Mouse (Mus musculus) A20 (cell line): Measurements from ENCODE around the gene Tex2.
"Not testable (repeated sequence)": the region's sequence is repeated elsewhere in the genome, so short reads cannot be mapped to it uniquely, and the experiment has no call there.

ENCODE experiments used
- DNase-seq: peaks from one replicate; pipeline ENCODE4 v3.0.0-alpha.2; 2011; ENCODE audit warnings: low read depth, low spot score

Gene Tex2

DNA sequence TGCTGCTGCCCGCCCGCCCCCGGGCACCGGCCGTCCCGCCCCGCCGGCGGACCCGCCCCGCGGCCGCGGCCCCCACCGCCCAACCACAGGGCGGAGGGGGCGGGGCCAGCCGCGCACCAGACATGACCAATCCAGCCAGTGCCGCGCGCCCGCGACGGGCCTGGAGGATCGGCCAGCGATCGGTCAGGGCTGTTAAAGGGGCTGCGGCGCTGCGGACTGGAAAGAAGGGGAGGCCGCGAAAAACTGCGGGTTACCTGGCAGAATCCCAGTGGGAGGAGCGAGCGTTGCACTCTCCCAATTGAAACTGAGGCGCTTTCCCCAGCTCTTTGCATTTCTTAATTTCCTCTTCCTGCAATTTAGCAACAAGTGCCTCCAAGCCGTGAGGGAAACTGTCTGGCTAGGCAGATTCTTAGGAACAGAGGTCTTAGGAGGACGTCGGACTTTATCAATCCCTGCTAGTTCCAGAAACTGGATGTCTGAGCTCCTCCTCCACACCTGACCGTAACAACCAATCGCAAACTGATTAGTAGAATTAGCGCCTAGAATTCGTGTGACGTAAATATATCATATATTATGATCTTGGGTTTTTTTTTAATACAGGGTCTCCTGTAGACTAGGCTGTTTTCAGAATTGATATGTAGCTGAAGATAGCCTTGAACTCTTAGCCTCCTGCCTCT lies at the start of gene Tex2:
TSS of gene Tex2 (minus strand) at position 463 of the 677 bp plus-strand sequence.
- DNase-seq: peak; percentile 95

DNA sequence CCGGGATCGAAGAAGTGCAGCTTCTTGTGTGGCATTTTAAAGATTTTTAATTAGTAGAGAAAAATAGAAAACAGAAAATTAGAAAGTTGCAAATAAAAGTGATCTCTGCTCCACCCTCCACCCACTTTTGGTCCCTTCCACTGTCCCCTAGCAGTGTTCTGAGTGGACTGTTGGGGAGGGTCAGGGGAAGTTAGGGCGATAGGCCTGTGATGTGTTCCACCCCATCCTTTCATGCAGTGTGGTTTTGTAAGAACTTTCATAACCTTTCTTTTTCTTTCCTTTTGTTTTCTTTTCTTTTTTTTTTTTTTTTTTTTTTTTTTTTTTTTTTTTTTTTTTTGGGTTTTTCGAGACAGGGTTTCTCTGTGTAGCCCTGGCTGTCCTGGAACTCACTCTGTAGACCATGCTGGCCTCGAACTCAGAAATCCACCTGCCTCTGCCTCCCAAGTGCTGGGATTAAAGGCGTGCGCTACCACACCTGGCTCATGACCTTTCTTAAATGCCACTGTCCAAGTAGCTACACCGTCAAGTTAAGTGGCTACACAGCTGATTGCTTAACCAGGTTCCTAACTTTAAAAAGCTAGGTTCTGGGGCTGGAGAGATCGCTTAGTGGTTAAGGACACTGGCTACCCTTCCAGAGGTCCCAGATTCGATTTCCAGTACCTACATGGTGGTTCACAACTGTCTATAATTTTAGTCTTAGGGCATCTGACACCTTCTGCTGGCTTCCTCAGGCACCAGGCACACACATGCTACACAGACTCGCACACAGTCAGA lies 49.6 kb upstream of the Tex2 start:
- DNase-seq: no peak

DNA sequence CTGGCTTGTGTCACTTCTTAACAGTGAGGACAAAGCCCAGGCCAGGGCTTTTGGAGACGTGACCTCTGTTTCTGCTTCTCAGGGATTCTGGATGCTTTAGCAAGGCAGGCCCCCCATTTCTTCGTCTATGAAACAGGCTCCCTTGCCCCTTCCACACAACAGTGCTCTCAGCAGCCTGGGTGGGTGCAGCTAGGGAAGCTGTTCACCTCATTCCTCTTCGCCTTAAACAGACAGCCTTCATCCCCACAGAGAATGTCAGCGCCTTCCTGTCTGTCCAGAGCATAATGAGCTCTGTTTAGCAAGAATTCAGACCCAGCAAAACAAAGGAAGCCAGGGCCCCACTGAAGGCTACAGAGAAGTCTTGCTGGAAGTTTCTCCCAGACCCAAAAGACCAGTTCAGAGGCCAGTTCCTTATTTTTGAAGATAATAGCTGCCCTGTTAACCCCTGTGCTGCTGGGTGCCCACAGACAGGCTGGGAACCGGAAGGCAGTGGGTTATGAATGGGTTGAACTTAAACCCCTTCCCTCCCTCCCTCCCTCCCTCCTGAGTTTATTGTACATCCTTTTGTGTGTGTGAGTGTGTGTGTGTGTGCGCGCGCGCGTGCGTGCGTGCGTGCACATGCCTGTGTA lies 47.3 kb upstream of the Tex2 start:
- no peak for DNase-seq

DNA sequence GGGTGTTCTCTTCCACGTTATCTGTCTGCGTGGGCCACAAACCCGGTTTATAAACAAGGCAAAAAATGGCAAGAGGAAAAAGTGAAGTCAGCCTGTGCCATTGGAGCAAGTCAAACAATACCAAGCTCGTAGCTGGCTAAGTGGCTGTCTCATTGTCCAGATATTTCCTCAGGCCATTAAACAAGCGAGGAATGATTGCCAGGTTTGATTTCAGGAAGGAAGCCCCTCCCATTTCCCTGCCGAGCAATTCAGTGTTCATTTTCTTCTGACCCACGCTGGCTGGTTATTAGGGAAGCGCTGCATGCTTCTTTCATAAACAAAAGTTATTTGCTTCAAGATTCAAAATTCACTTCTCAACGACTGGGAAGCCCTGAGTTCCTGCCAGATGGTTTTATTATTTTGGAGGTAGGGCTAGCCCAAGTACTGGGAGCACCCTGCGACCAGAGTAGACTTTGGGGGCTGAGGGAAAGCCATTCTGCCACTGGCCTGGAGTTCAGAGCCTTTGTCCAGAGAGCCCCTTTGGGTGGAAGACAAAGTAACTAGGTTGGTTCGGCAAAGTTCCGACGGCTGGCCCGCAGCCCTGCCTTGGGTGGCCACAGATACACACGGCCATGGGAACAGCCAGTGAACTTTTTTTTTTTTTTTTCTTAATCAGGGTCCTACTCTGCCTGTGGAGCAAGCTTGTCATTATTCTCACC lies 46.5 kb upstream of the Tex2 start:
- no peak for DNase-seq

DNA sequence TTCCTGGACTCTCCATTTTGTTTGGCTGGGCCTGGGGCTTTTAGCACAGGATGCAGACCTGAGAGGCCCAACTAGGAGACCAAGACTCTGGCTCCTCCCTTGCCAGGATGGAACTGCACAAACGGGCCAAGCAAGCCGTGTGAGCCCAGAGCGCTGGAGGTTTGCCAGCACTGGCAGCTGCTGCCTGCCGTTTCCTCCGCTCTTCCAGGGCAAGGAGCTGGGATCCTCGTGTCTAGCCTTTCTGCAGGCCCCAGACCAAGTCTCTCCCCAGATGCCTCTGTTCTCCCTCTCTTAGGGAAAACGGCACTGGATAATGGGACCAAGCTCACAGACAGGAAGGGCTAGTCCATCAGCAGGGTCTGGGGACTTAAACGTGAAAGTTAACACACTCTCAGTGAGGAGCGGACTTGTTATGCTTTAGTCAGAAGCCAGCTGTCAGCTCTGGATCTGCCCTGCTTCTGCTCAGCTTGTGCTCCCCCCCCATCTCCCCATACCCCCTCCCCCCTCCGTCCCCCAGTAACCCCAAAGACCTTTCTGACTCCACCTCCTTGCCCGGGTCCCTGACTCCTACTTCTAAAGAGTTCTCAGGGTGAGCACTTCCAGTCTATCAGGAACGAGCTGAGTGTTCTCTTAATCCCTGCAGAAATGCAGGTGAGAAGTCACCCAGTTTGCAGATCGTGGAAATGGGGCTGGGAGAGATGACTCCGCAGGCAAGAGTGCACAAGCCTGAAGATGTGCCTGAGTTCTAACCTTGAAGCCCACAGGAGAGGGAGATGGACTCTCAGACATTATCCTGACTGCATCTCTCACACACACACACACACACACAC lies 45.0 kb upstream of the Tex2 start:
- no peak for DNase-seq

DNA sequence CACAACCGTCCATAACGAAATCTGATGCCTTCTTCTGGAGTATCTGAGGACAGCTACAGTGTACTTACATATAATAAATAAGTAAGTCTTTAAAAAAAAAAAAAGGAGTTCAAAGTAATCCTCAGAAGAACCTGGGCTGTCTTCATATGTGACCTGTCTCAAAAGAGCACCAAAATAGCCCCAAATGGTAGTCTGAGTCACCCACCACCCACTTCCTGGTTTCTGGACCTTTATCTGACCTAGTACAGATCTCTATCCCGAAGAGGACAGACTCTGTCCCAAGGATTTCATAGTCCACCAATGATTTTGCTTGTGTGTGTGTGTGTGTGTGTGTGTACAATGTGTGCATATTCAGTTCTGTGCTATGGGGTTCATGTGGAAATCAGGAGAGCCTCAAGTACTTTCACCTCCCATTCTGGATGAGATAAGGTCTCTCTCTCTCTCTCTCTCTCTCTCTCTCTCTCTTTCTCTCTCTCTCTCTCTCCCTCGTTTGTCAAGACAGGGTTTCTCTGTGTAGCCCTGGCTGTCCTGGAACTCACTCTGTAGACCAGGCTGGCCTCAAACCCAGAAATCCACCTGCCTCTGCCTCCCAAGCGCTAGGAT lies 43.8 kb upstream of the Tex2 start:
- not testable (repeated sequence) for DNase-seq

DNA sequence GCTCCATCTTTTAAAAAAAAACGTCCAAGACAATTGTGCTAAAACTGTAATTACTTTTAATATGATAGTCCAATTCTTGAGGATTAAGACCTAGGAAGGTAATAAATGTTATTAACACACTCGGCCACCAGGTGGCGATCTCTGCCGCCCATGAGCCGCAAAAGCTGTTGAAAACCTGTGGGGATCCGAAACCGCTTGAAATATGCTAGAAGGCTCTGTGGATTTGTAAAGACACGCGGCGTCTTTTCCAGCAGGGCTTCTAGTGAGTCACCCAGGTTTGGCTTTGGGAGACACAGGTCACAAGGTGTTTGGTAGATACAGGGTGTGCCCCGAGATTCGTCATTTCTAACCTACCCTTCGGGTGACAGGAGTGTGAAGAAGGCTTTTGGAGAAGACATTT lies 35.1 kb upstream of the Tex2 start:
- DNase-seq: peak; percentile 83

DNA sequence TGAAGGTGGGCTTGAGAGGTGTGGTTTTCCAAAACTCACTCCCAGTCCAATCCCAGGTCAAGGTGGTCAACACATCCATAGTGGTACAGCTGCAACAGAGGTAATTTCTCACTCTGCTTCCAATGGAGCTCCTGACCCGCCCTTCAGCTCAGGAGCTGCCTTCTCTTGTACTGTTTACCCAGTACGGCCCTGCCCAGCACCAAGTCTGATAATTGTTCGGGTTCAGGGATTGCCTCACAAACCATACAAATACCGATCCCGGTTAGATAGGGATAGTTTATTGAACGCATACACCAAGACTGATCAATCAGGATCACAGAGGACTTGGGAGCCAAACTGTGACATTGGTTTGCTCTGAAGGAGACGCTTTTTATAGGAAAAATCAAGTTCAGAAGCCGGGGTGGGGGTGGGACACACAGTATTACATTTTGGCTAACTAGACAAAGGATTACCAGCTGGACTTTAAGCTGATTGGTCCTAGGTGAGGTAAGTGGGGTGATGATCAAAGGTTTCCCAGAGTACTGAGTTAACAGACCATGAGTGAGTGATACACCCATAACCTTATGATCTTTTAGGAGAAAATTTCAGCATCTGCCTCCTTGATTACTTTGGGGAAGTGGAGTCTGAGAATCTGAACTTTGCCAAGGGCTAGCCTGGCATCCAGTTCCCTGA lies 29.9 kb upstream of the Tex2 start:
- no peak for DNase-seq

DNA sequence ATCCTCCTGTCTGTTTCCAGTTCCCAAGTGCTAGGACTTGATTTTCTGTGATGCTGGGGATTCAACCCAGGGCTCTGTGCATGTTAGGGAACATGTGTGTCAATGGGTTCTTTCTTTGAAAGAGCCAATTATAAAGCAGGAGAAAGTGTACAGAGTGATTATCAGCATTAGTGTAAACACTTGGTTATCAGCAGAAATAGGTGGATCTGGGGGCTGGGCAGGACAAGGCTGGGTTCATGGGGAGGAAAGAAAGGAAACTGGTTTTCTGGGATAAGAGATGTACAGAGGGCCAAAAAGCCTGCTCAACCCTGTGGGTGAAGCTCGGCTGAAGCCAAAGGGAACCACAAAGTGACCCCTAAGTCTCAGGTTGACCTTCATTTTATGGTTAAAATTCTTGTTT lies 28.4 kb upstream of the Tex2 start:
- no peak for DNase-seq

DNA sequence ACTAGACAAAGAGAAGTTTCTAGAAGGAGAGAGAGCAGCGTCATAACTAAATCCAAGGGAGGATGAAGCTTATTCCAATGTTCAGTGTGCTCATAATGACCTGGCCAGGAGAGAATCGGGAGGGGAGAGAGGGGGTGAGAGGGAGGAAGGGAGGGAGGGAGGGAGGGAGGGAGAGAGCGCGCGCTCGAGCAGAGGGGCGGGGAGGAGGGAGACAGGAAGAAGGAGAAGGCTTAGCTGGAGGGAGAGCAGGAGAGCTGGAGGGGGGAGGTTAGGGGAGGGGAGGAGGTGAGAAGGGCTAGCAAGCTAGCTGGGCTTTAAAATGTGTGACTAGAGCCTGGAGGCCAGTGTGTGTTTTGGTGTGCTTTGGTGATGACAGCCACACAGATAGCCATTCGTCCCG lies 26.8 kb upstream of the Tex2 start:
- no peak for DNase-seq

DNA sequence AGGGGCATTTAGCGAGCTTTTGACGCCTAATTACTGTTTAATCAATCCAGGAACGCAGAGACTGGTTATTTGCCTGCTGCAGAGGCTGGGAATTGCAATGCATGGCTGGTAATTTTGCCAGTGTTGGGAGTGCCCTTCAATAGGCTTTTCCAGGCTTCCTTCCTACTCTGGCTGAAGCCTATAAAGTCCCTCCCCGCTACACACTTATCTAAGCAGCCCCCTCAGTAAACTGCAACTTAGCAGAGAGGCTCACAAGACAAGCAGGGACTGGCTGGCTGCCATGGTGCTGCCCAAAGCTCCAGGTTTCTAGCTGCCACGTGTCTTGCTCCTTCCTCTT lies 26.1 kb upstream of the Tex2 start:
- DNase-seq: no peak

DNA sequence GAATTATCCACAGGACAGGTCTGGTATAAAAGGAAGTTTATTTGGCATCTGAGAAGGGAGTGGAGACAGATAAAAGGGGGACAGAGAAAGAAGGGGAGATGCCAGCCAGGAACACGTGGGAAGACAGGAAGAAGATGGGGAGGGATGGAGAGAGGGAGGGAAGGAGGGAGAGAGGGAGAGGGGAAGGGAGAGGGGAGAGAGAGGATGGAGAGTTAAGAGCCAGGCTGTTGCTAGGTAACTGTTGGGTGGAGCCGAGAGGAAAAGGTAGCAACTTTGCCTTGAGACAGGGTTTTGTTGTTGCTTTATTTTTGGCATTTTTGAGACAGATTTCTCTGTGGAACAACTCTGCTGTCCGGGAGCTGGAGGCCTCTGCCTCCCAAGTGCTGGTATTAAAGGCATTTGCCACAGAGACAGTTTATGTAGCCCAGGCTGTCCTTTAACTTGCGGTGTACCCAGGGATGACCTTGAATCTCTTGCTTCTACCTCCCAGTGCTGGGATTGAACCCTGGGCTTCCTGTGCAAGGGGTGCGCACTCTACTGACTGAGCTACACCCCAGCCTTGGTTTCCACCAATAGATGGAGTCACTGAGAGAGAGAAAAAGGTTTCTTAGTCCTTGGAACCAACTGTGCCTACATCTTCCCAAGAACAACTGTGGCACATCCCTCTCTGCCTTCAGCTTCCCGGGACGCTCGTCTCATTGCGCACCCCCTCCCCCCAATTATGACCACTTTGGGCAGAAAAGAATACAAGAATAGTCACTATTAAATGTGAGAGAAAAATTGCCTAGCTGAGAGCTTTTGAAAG lies 25.5 kb upstream of the Tex2 start:
- no peak for DNase-seq

DNA sequence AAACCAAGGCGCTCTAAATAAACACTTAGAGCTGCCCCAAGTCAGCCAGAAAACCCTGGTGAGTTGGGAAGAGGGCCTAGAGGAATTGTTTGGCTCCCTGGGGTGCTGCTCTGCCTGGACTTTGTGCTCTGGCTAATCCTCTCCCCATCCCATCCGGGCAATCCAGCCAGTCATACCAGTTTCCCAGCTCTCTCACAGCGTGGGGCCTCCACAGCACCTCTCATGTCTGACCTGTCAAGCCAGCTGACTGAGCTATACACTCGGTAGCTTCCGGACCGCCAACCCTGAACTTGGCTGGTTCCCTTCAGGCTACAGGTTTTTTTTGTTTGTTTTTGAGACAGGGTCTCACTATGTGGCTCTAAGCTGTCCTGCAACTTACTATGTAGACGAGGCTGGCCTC lies 24.5 kb upstream of the Tex2 start:
- DNase-seq: no peak

DNA sequence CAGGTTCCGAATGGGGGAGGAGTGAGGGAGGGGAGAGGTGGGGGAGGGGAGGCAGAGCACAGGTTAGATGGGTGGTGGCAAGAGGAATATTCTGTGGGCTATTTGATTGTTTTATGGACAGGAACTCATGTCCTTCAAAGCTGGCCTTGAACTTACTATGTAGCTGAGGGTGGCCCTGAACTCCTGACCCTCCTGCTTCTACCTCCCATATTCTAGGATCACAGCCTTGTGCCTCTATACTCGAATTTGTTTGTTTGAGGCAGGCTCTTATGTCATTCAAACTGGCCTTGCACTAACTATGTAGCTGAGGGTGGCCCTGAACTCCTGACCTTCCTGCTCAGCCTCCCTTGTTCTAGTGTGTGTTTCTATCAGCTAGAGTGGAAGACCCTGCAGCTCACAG lies 22.7 kb upstream of the Tex2 start:
- no peak for DNase-seq

DNA sequence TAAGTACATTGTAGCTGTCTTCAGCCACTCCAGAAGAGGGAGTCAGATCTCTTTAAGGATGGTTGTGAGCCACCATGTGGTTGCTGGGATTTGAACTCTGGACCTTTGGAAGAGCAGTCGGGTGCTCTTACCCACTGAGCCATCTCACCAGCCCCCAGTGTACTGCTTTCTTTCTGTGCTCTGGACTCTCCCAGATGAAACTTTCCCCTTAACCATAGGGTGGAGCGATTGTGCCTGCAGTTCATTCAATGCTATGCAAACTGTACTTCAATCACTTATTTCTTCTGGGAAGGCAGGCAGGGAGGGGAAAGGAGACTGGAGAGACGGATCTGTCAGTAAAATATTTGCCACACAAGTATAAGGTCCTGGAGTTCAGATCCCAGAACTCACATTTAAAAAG lies 21.0 kb upstream of the Tex2 start:
- not testable (repeated sequence) for DNase-seq

DNA sequence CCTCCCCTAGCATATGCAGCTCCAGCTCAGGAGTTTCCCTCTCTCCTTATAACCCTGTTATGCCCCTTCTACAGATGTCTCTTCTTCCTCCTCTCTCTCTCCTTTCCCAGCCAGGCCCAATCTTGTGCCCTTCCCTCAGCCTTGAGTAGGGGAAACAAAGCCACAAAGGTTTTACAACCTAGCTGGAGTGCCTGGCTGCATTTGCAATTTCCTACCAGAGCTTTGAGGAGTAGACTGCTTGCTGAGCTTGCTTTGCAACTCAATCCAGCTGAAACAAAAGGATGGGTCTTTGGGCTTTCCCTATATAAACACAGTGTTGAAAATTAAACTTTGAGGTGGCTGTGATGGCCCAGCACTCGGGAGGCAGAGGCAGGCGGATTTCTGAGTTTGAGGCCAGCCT lies 20.2 kb upstream of the Tex2 start:
- DNase-seq: no peak

DNA sequence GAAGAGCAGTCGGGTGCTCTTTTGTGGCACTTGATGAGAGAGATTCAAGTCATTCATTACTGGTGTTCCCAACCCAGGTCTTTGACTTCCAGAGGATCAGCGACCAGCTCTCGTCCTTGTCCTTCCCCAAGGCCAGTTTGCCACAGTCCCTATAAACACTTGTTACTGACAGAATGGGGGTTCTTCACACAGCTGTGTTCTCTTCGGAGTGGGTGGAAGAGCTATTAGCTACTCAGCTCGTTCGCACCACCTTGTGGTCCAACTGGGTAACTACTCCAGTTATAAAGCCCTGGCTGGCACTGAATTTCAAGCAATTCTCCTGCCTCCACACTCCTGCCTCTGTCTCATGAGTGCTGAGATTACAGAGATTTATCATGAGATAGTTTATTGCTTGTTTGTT lies 14.5 kb upstream of the Tex2 start:
- peak; percentile 75 for DNase-seq

DNA sequence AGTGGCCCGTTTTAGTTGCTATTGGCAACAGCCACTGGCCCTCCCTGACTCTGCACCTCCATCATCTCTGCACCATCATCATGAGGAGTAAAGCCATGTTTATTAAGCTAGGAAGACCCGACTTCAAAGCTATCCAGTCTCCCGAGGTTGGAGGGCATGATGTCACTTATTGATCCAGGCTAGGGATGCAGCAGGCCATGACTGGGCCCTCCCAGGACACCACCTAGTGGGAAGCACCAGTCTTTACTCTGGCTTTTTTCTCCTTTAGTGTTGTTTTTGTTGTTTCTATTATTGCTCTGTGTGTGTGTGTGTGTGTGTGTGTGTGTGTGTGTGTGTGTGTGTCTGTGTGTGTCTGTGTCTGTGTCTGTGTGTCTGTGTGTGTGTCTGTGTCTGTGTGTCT lies 12.4 kb upstream of the Tex2 start:
- DNase-seq: no peak

DNA sequence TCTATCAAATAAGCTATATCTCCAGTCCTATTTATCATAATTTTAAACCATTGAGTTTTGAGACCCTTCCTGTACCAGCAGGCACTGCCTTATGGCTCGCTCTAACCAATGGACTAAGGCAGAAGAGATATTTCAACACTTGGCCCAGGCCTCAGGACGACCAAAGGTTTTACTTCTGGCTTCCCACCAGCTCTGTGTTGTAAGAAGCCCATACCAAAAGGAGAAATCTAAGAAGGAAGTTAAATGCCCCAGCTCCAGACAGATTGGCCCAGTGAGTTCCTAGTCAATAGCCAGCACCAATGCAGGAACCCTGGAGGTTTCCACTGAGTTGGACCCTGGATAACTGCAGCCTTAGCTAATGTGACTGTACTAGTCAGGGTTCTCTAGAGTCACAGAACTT lies 10.4 kb upstream of the Tex2 start:
- DNase-seq: no peak

DNA sequence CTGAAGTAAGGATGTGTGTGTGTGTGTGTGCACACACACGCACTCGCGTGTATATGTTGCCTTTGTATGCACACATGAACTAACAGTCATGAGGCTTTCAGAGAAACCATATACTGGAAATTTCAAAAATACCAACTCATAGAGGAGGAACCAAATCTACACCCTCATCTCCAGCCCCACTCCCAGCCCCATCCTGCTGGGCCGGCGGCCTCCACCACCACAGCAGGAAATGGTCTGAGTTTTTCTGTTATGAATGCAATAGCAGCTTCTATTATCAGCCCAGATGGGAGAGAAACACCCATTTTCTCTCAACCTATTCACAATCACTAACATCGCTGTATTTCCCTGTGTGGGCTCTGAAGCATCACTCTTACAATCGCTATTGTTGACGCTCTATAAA lies 8.8 kb upstream of the Tex2 start:
- DNase-seq: no peak
